Mouse (Mus musculus) heart, adult 9 months (tissue): ENCODE results near the gene Nudt22.

Experiments
- DNase-seq, 2 experiments: peaks; one replicate each; pipeline ENCODE4 v3.0.0; 2022; ENCODE audit warnings: low spot score in 2 of 2

Gene Nudt22

GRCm38 (mm10) chr19:6977759-6978638 lies 17.9 kb downstream of the Nudt22 start:
- DNase-seq, result no peak

GRCm38 (mm10) chr19:6975537-6976521 lies 20.1 kb downstream of the Nudt22 start, which contains the start of gene Plcb3:
Gene Plcb3, minus strand, starts transcription at chr19:6976470.
- peak in 1 of 2 experiments; percentile 63 for DNase-seq

GRCm38 (mm10) chr19:6974211-6975205 lies 21.4 kb downstream of the Nudt22 start, which contains the start of gene Ppp1r14b:
Gene Ppp1r14b, plus strand, starts transcription at chr19:6974968.
- peak; percentile 81 for DNase-seq

GRCm38 (mm10) chr19:6973581-6974190 lies 22.2 kb downstream of the Nudt22 start:
- DNase-seq, result no peak

GRCm38 (mm10) chr19:6972247-6972917 lies 23.5 kb downstream of the Nudt22 start:
- no peak for DNase-seq

- DNase-seq, result no peak
Measured at GRCm38 (mm10) chr19:6971644-6972043, 24.3 kb downstream of the Nudt22 start.

- DNase-seq, result no peak
Measured at GRCm38 (mm10) chr19:6970460-6971085, 25.3 kb downstream of the Nudt22 start.

GRCm38 (mm10) chr19:6969665-6970381 lies 26.1 kb downstream of the Nudt22 start:
- DNase-seq, result peak; percentile 71 to 78

- DNase-seq, result peak in 1 of 2 experiments; percentile 35
Measured at GRCm38 (mm10) chr19:6969291-6969664, 26.6 kb downstream of the Nudt22 start.

GRCm38 (mm10) chr19:6968491-6969271 lies 27.2 kb downstream of the Nudt22 start:
- no peak for DNase-seq

GRCm38 (mm10) chr19:6956461-6956860 lies 39.5 kb downstream of the Nudt22 start:
- DNase-seq, result no peak

- peak in 1 of 2 experiments; percentile 54 for DNase-seq
Measured at GRCm38 (mm10) chr19:6955424-6955823, 40.5 kb downstream of the Nudt22 start.

- DNase-seq, result no peak
Measured at GRCm38 (mm10) chr19:6954046-6954445, 41.9 kb downstream of the Nudt22 start.

- peak; percentile 67 to 78 for DNase-seq
Measured at GRCm38 (mm10) chr19:6952712-6953037, 43.2 kb downstream of the Nudt22 start.

- peak; percentile 89 to 92 for DNase-seq
Measured at GRCm38 (mm10) chr19:6951994-6952711, 43.8 kb downstream of the Nudt22 start.

GRCm38 (mm10) chr19:6951381-6951968 lies 44.4 kb downstream of the Nudt22 start:
- DNase-seq, result peak; percentile 98 to 99

GRCm38 (mm10) chr19:6950613-6951153 lies 45.2 kb downstream of the Nudt22 start:
- peak; percentile 67 to 70 for DNase-seq
